Mouse (Mus musculus) skeletal muscle tissue, adult 2 months (tissue): ENCODE measurements around the gene Rap1b.

ENCODE experiments used
- DNase-seq: peaks from one replicate; pipeline ENCODE4 v3.0.0-alpha.2; 2012; ENCODE audit warnings: low read depth, low spot score

Rap1b gene

DNA sequence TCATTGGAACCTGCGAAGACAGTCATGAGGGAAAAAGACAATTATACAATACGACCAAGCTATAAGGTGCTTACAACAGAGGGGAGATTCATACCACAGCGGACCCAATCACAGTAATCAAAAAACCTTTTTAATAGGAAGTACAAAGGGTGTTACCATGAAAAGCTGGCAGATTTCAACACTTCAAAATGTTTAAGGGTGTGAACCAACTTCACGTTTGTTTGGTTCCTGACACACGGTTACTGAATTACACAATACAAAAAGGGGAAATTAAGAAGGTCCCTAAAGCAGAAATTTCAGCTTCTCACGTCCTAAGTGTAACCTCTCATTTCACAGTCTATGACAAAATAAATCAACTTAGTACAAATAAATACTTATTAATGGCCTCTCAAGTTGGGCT, 27.2 kb downstream of the Rap1b start:
- DNase-seq: no peak

GRCm38 (mm10) chr10:117816721-117817120, 29.1 kb downstream of the Rap1b start:
- no peak for DNase-seq

GRCm38 (mm10) chr10:117812501-117812900, 33.3 kb downstream of the Rap1b start:
- no peak for DNase-seq

DNA sequence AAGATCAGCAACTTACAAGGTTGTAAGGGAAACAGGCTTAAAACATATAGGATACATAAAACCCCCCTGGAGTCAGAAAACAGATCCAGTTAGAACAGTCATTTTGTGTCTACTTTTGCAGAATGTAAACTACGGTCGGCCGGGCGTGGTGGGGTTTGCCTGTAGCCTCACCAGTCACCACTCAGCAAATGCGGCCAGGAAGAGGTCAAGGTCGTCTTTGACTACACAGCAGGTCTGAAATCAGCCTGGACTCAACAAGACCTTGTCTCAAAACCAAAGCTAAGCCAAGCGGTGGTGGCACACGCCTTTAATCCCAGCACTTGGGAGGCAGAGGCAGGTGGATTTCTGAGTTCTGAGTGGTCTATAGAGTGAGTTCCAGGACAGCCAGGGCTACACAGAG, 34.3 kb downstream of the Rap1b start:
- DNase-seq: no peak

GRCm38 (mm10) chr10:117810506-117810905, 35.3 kb downstream of the Rap1b start:
- no peak for DNase-seq

DNA sequence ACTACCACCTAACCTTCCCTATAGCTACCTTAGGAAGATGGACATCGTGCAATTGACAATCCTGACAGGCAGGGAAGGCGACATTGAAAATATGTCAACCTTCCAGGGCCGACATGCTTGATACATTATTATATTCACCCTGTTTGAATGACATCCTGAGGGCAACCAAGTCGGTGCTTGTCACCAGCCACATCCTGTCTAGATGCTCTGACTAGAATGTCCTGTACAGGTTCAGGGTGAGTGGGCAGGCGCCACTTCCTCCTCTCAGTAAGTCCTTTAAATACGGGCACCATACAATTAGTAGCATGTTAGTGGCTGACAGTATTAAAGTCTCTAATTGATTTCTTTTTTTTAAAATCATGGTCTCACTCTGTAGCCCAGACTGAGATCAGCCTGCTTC, 37.8 kb downstream of the Rap1b start:
- no peak for DNase-seq

DNA sequence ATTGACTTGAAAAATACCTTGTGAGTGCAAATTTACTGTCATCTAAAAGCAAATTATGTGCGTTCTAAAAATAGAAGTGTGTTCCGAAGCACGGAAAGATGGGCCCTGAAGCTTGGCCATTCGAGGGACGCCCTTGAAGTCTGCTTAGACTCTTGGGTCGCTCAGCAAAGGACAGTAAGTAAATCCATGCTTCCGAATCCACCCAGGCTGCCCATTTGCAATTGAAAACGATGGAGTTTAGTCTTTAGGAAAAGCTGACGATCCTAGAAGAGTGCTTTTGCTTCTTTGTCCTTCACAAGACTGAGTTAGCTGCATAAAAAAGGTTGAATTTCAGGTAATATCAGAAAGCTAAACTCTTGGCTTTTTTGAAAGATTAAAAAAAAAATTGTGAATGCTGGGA, 39.9 kb downstream of the Rap1b start:
- no peak for DNase-seq

DNA sequence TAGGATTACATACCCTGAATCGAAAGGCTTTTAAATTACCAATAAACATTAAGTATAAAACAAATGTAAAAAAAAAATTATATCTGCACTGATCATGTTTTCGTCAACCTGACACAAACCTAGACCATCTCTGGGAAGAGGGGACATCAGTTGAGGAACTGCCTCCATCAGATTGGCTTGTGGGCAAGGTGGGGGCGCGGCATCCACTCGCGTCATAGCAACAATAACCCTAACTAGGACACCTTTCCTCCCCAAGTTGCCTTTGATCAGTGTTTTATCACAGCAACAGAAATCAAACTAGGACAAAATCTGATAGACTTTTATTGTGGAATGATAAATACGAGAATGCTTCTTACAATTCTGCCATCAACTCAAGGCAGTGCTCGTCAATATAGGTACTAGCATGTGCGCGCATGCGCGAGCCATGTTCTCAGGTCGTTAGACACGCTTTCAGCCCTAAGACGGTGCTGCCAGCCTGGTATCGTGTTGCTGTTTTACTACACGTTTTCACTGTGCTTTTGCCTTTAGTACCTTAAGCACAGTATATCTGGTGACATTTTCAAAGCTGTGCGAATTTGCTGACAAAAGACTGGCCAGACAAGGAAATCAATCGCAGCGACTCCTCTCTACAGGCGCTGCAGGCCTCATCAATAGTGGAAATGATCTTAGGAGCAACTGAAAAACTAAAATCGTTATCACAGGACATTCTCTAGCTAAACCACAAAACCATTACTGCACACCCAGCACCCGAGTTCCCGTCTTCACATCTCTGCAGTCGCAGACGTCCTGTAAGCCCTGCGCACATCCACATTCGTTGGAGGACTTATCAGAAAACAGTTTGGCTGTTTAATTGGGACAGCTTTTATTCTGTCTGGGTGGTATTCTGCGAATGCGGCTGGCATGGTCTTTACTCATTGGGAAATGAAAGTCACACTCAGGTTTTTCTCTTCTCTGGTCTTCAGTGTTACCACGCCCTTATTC, 41.7 kb downstream of the Rap1b start:
- no peak for DNase-seq

- no peak for DNase-seq
Observed at GRCm38 (mm10) chr10:117801886-117802285, 43.9 kb downstream of the Rap1b start.

DNA sequence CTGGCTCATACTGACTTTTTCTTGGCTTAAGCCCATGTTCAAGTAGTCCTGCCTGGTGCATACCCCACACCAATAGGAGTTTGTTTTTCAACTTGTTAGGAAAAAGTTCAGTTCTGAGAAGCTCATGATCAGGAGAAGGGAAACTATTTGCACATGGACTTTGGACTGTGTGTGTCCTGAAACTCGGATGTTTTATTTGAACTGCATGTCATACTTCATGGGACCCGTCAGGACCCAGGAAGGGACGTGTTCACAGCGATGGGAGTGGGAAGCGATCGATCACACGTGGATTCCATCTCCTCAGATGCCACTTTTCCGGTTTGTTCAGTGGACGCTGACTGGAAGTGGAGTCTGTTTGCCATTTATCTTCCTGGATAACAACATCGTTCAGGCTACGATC, 46.0 kb downstream of the Rap1b start:
- no peak for DNase-seq

DNA sequence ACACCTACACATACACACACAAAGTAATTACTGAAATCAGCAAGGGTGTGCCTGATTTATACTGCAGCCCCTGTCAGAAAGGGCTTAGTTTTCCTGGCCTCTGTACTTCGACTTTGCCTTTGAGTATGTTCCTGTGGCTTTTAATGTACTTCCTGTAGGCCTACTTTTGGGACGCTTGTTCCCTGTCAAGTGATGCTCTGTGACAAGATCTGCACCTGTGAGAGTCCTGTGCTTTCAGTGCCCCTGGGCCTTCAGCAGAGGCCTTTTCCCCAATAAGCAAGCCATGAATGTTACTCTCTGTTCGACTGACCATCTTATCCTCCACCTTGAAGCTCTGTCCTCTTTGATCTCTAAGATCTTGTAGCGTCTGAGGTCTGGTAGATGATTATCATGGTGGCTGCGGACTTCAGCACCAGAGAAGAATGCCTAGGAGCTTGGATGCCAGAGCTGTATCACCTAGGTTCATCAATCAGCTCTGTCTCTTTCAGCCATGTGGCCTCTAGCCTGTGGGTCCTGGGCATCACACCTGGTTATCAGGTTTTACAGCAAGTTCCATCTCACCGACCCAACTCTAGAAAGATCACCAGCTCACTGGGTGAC, 47.3 kb downstream of the Rap1b start:
- DNase-seq: no peak

DNA sequence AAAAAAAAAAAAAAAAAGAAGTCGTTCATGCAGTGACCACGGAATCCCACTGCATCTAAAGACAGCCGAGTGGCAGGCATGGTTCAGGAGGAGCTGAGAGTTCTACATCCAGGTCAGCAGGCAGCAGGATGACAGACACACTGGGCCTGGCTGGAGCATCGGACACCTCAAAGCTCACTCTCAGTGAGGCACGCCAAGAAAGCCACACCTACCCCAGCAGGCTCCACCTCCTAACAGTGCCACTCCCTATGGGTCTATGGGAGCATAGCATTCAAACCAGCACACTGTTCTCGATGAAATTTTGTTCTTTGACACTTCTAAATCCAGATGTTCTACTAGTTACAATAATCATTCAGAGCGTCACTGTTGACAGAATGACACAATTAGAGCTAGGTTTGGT, 48.2 kb downstream of the Rap1b start:
- DNase-seq: no peak

DNA sequence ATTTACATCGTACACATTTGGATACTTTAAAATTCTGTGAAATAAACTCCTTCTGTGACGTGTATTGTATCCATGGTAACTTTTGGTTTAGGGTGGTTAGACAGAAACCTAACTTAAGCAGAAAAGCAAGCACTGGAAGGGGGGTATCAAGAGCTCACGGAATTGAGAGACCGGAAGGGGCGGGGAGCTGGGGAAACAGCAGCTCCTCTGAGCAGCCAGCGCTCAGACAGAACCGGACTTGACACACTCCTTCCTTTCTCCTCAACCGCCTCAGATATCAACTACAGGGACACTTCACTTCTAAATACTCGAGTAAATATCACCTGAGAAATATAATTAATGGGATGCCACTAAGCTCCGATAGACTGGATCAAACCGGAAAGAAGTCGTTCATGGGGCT, 48.7 kb downstream of the Rap1b start:
- no peak for DNase-seq

GRCm38 (mm10) chr10:117796181-117796580, 49.7 kb downstream of the Rap1b start:
- no peak for DNase-seq

- DNase-seq: no peak
Observed at GRCm38 (mm10) chr10:117795206-117795605, 50.6 kb downstream of the Rap1b start.

GRCm38 (mm10) chr10:117793436-117794030, 52.3 kb downstream of the Rap1b start:
- no peak for DNase-seq

- DNase-seq: peak; percentile 100
Observed at GRCm38 (mm10) chr10:117792141-117793091, 53.4 kb downstream of the Rap1b start, which contains the start of gene Nup107. TSS of gene Nup107 (minus strand) at chr10:117792705.

- no peak for DNase-seq
Observed at GRCm38 (mm10) chr10:117791171-117791470, 54.7 kb downstream of the Rap1b start.

GRCm38 (mm10) chr10:117790421-117791170, 55.2 kb downstream of the Rap1b start:
- no peak for DNase-seq

DNA sequence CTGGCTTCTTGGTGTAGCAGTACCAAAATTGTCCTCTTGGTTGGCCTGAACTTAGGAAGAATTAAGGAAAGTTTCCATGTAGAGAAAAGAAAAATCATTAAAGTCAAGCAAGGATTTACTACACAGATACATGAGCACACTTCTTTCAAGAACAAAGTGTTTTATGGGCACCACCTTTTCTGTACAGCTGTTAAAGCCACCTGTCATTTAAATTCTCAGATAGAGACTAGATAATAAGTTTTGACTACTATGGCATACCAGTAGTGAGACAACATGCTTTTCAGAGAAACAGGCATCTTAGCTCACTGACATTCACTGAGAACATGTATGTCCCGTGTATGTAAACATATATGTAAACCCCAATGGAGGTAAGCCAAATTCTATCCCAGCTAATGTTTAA, 55.8 kb downstream of the Rap1b start:
- DNase-seq: no peak

DNA sequence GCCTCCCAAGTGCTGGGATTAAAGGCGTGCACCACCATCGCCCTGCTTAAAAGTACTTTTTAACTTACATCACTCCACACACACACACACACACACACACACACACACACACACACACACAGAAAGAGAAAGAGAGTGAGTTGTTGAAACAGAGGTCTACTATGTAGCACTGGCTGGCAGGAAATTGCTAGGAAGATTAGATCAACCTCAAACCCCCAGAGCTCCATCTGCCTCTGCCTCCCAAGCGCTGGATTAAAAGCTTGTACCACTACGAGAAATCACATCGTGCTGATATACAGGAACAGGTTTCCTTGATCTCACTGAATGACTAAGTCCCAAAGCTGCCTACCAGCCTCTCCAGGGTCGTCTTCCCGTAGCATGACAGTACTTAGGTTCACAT, 61.2 kb downstream of the Rap1b start:
- DNase-seq: no peak
